Mouse (Mus musculus) cerebellum, adult (tissue): ENCODE data around the gene Dctn2.
A peak's percentile ranks its signal among the peaks of the same experiment; 100 is the strongest.
"Not testable (repeated sequence)": the region's sequence is repeated elsewhere in the genome, so short reads cannot be mapped to it uniquely, and the experiment has no call there.

ENCODE experiments used
- ATAC-seq: cut with Nextera tagmentation; 2 replicates; pipeline ENCODE4 v1.9.2; 2017; ENCODE audit warnings: mild to moderate bottlenecking, moderate library complexity, mixed read lengths; ENCODE audit not compliant: insufficient number of reproducible peaks, low FRiP score, low TSS enrichment

The Dctn2 gene

DNA sequence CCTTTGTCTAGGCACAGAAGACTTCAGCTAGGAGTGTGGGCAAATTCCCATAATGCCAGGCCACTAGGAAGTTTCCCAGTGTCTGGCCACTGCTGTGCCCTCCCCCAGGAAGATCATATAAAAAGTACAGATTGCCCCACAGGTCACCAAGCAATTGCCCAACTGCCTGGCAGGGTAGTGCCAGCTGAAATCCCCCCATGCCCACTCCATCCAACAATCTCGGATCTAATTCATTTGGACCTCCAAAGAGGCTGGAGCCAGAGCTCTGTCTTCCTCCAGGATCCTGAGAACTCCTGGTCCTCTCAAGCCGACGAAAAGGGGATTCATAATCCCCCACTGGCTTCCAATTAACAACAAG lies 21.7 kb downstream of the Dctn2 start:
- ATAC-seq, result no peak

DNA sequence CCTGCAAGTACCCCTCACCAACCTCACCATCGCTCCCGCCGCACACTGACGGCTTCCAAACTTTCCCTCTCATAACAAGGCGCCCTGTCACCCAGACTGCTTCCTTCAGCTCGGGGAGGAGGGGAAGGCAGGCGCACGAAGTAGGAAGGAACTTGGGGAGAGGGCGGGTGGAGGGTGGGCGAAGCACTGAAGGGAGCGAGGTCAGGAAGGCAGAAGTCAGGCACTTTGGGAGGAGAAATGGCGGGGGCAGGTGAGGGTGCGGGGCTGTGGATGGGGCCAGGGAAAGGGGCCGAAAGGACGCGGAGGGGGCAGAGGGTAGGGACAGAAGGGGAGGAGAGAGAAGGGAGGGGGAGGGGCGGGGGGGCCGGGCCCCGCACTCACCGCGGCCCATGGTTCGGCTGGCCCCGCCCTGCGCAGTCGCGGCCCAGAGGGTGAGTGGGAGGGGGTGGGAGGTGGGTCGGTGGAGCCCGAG lies 22.2 kb downstream of the Dctn2 start:
- no peak for ATAC-seq

DNA sequence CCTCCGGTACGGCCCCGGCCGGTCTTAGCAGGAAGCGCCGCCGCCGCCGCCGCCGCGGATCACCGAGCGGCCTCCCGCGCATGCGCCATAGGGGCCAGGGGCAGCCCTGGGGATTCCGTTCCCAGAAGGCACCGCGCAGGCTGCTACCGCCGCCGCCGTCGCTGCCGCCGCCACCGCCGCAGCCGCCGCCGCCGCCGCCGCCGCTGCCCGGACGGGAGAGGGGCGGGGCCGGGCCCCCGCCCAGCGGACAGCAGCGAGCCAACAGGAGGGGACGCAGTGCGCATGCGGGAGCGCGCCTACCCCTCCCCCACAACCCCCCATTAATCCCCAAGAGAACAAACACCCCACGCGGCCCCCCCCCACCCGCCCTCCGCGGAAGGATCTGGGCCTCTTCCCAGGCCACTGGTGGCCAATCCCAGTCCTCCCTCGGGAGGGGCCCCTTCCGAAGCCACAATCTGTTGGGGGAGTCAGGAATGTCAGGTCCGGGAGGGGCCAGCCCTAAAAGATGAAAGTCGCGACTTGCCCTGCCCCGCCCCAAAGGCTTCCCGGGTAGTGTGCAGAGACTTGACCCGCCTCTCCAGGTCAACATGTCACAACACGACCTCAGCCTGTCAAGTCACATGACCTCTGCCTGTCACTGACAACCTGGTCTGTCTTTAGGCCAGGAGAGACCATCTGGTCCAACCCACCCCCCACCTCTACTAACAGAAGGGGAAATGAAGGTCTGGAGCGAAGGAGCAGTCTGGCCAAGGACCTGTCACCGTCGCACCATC lies 22.8 kb downstream of the Dctn2 start, which contains the start of gene Mbd6:
TSS of gene Mbd6 (minus strand) at position 219 of the 773 bp plus-strand sequence.
- ATAC-seq, result peak; percentile 51

DNA sequence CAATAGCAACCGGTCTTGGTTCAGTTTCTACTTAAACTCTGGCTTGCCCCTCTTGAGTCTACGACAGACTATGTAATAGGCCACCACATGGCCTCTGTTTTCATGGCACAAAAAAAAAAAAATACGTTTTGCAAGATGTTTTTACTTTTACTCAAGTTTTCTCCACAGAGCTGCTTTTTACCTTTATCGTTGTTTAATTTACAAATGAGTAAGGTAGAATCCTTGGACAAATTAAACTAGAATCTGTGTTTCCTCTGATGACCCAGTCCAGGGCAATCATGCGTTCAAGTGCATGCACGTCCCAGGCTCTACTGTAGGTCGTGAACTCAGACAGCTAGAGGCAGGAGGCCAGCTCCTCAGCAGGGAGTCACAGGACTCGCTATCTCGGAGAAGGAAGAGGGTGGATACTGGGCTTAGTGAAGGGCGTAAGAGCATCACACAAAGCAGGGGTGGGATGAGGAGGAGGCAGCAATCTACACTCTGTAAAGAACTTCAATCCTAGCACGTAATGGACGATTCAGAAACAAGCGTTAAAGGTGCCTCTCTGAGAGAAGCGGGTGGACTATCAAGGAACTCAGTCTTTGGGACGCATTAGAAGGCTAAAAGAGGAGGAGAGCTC lies 23.5 kb downstream of the Dctn2 start:
- ATAC-seq, result 0 out of 2 replicates have a peak, but pooled peaks have one; percentile 10

DNA sequence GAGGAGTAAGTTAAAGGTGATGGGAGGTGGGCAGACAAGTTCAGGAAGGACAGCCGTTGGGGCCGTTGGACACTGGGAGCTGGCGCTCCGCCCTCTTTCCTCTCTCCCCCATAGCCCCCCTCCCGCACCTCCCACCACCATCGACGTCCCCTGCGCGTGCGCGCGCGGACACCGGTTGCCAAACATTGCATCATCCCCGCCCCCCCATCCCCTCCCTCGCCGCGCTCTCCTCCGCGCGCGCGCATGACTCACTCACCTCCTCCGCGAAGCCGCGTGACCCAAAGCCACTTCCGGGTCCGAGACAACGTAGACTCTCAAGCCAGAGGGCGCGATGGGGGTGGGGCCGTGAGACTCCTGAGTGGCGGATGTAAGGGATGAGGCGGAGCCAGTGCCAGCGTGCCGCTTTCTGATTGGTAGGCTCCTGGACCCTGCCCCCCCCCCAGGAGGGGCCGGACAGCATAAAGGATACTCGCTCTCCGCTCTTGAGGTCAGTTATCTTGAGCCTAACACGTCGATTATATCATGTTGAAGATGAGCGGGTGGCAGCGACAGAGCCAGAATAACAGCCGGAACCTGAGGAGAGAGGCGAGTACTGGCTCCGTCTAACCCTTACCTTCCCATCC lies 24.2 kb downstream of the Dctn2 start:
- ATAC-seq, result peak; percentile 81

DNA sequence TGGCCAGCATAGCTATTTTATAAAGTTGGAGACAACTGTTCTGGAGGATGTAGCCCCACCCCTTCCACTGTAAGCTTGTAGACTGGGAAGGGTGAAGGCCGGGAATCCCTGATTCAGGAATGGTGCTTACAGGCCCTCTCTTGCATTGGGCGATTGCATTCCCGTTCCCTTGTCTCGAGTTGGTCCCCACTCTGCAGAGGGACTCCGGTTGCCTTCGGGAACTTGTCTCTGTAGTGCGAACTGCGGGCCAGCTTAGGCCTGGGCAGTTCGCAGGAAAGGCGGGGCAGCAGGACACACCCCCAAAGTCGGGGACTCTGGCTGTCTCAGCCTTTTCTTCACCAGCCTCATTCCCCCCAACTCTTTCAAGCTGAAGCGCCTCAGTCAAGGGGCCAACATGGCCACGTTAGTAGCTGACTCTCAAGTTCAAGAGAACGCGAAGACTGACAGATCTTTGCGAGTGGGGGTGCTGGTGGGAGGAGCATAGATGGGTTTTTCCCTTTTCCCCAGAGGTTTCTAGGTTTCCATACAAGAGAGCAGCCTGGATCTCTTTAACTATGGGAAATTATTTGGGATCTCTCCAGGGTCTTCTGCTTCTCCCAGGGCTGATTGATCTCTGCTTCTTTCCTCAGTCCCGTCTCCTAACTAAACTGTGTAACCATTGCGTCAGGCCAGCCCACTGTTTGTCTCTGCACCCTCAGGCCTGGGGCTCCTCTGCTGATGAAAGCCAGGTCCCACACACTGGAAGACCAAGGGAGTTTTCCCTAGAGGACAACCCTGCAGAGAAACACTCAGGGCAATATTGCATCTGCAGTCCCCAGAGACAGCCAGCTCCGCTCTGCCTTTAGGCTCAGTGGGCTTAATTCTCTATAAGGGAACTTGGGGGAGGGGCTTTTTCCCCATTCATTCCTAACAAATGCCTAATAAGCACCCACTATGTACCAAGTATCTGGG lies 25.0 kb downstream of the Dctn2 start:
- 0 out of 2 replicates have a peak, but pooled peaks have one; percentile 3 for ATAC-seq

DNA sequence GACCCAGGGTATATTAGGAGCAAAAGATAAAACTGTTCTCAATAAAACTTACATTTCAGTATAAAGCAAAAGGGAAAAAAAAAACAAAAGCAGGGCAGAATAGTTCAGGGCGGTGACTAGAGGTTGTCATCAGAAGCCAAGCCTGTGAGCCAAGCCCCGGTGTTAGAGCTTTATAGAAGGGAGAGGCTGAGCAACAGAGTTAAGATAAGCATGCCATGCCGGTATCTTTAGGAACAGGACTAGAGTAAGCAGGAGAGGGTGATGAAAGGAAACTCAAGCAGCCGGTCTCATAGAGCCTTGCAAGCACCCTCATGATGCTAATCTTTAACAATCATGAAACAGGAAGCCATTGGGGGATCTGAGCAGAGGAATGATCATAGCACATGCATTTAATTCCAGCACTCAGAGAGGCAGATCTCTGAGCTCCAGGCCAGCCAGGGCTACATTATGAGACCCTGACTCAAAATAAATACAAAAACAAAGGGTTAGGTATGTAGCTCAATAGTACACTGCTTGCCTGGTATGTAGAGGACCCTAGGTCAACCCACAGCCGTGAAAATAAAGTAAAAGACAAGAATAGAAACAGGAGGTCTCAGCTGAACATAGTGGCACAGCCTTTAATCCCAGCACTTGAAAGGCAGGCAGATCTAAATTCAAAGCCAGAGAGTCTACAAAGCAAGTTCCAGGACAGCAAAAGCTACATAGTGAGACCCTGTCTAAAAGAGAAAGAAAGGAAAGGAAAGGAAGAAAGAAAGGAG lies 25.9 kb downstream of the Dctn2 start:
- no peak for ATAC-seq

DNA sequence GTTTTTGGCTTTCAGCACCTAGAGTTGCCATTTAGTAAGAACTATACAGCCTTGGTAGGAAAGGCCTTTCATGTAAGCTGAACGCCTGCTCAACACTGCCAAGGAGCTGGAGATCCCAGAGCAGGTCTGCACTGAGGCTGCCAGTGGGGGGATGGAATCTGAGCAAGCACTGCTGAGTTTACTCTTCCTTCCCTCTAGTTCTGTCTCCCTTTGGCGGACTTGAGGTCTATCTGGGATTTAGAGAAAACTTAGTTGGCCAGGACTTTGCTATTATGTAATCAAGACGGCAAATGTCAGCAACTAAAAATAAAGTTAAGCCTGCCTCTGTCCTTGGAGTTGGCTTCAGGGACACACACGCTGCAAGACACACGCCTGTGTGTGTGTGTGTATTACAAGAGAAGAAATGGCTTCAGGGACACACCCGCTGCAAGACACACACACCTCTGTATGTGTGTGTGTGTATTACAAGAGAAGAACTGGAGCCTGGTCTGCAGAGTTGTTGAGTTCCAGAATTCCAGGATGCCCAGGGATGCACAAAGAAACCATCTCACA lies 26.9 kb downstream of the Dctn2 start:
- ATAC-seq, result no peak

DNA sequence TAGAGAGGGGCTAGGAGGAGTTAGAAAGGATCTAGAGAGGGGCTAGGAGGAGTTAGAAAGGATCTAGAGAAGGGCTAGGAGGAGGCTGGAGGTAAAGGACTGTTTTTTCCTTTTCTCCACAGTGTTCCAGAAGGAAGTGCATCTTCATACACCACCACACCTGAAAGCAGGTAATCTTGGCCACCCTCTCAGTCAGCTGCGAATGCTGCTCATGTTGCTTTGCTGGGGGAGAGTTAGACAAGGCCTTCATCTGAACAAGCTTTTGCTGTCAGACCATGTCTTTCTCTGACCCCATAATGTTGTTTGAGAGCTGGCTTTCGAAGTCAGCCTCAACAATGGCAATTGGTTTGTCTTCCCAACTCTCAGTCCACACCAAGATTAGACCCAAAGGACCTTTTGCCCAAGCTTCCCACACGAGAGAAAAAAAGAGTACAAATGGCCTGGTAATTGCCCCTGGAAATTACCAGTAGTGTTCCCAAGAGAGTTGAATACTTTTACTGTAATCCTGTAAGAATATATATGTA lies 27.5 kb downstream of the Dctn2 start:
- ATAC-seq, result no peak

DNA sequence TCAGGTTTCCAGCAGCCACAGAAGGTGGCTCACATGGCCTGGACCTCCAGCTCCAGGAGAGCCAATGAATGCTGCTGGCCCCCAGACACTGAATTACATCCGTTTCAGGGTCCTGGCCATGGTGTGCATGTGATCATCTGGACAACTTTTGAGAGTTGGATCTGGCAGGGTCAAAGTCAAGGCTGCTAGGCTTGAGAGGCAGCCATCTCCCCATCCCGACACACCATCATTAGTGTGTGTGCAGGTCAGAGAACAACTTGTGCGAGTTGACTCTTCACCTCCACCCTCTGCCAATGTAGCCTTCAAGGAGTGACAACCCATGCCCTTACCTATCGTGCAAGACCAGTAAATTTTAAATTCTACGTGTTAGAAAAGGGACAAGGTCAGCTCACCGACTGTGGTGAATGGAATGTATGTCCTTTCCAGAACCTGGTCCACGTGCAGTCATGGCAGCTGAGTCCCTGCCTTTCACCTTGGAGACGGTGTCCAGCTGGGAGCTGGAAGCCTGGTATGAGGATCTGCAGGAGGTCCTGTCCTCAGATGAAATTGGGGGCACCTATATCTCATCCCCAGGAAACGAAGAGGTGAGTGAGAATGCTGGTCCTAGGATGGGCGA lies 28.8 kb downstream of the Dctn2 start:
- no peak for ATAC-seq

DNA sequence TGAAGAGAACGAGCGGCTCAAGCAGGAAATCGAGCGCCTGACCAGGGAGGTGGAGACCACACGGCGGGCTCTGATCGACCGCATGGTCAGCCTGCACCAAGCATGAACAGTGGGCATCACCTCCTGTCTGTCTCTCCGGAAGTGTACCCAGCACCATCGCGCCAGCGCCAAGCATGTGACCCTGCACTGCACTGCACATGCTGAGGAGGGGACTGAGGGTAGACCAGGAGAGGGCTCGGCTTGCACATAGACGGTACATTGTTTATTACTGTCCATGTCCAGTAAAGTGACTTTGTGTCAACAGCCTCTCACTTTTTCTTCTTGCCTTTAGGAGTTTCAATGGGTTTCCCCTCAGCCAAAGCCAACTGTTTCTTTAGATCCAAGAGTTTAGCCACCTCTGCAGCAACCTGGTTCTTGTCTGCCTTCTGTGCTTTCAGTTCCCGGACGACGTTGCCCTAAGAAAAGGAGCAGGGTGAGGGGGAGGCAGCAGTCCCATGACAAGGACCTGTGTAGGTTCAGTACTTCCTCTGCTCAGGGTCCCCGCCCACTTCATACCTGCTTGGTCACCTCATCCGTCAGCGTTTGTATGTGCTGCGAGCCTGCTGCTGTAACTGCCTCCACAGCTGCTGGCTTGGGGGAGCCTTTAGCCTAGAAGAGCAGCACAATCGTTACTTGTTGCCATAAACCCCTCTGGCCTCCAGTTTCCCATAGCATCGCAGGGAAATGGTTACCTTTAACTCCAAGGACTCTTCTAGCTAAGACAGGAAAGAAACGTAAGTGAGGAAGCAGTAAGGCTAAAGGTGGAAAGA lies 30.0 kb downstream of the Dctn2 start:
- no peak for ATAC-seq

DNA sequence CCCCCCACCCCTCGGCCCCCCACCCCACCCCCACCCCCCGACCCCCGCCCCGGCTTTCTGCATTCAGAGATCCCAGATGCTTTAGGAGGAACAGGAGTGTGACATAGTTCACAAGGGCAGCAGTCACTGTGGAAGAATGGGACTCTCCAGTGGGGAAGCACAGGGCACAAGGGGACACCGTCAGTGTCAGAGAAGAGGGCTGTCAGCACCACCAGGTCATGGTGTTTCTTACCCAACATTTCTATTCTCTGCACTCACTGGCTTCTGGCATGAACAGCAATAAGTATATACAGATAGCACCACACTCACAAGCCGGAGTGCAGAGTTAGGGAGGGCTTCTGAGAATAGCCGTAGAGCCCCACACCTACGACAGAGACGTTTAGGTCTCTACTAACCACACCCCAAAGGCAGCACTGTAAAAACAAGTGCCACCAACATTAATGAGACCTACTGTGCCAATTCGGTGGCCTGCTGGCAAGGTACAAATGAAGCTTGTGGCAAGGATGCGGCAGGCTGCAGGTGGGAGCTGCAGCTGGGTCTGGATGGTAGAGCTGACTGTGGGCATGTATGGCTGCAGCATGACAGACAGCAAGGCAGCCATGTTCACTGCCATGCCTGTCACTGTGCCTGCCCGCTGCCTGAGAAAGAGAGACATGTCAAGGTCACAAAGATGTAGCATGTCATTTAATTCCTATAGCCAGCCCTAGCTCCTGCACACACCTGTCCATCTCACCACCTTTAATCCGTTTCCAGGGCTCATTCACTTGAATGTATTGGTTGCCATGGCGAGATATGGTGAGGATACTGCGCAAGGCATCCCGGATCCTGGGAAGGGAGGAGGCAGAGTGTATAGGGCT lies 31.1 kb downstream of the Dctn2 start:
- ATAC-seq, result no peak

DNA sequence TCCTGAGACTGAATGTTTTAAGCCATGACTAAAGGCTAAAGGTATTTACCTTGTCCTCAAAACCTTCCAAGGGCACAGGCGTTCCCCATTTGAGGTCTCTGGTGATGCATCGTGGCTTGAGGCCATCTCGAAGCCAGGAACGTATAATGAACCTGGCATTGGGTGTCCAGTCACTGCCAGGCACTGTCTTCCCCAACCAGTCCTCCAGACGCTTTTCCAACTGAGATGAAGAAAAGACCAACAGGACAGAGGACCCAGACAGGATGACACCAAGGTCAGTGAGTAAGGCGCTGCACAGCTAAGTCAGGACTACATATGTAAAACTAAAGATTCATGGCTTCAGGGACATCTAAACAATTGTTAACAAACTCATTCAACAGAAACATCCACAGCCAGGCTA lies 34.2 kb downstream of the Dctn2 start:
- ATAC-seq, result no peak

DNA sequence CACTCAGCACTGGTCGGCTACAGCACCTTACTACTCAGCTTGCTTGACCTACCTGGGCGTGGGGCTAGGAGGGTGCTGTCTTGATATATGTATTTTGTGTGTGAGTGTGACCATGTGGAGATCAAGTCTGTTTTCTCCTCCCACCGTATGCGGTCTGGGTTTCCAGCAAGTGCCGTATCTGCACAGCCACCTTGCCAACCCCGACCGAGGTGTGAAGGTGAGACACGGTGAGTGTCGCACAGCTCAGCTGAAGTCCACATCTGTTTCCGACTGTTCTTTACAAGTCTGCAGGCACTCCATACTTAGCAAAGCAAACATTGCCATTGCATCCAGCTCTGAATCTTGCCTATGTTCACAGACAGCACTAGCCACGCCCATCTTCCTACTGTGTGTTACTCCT lies 37.0 kb downstream of the Dctn2 start:
- no peak for ATAC-seq

DNA sequence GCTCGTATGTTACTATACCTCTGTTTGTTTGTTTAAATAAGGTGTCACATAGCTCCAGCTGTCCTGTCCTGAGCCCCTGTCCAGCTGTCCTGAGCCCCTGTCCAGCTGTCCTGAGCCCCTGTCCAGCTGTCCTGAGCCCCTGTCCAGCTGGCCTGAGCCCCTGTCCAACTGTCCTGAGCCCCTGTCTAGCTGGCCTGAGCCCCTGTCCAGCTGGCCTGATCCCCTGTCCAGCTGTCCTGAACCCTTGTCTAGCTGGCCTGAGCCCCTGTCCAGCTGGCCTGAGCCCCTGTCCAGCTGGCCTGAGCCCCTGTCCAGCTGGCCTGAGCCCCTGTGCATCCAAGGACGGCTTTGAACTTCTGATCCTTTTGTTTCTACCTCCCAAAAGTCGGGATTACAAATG lies 43.0 kb downstream of the Dctn2 start:
- ATAC-seq, result not testable (repeated sequence)

DNA sequence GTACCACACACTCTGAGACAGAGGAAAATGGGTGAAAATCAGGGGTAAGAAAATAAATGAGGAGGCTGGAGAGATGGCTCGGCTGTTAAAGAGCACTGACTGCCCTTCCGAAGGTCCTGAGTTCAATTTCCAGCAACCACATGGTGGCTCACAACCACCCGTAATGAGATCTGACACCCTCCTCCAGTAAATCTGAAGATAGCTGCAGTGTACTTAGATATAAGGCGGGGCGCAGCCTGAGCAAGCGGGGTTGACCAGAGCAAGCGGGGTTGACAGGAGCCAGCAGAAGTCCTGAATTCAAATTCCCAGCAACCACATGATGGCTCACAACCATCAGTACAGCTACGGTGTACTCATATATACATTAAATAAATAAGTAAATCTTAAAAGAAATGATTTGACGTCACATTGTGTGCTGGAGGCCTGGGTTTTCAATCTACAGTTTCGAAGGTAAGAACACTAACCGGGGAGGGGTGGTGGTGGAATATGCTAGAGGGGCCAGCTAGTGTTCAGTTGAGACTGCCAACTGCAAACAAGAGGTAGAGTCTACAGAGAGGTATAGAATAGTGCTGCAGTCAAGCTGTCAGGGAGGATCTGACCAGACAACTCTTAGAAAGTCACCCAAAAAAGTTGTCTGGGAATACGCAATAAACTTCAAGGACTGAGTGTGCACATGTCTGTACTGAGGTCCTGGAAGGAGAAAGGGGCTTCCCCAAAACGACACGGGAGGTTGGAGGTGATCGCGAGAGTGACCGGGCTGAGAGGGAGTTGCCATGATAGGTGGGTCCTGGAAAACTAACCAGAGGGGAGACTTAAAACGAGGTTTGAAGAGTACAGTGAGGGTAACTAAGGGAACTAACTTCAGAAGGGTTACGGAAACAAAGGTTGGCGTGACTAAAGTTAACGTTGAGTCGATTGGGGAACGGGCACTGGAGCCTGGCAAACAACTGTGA lies 44.6 kb downstream of the Dctn2 start:
- ATAC-seq, result no peak
